Mouse (Mus musculus) forebrain, embryonic 14.5 days (tissue): ENCODE data around the gene Elmo3. TPM values are rescaled to one million over a fixed set of nuclear protein-coding genes. Genes with fewer than 3 reads are reported as not detected.

Experiments
- ATAC-seq: fragments of 200-750 bp; cut with Nextera tagmentation; 2 replicates; pipeline ENCODE4 v1.8.0; 2017; ENCODE audit warnings: mild to moderate bottlenecking, moderate library complexity
- DNase-seq: peaks from one replicate; pipeline ENCODE4 v3.0.0-alpha.2; 2015; ENCODE audit warnings: low spot score
- H3K27ac ChIP-seq: fragments of 300-500 bp; sonication (generic); 2 replicates; pipeline ENCODE4 v1.5.1; 2014; ENCODE audit warnings: low read depth, mild to moderate bottlenecking, control low read depth, low read length, moderate library complexity
- H3K27me3 ChIP-seq: fragments of 300-500 bp; sonication (generic); replicated peaks from 2 replicates; pipeline ENCODE4 v1.6.1; 2014; ENCODE audit warnings: low read length, control low read depth, mixed read lengths; ENCODE audit not compliant: control insufficient read depth, insufficient read depth
- H3K36me3 ChIP-seq: fragments of 300-500 bp; sonication (generic); 2 replicates; pipeline ENCODE4 v1.6.1; 2014; ENCODE audit warnings: low read length, control low read depth; ENCODE audit not compliant: control insufficient read depth, insufficient read depth
- H3K4me1 ChIP-seq: fragments of 300-500 bp; sonication (generic); 2 replicates; pipeline ENCODE4 v1.6.1; 2014; ENCODE audit warnings: antibody characterized with exemption, low read length, control low read depth; ENCODE audit not compliant: control insufficient read depth, insufficient read depth
- H3K4me2 ChIP-seq: fragments of 300-500 bp; sonication (generic); 2 replicates; pipeline ENCODE4 v1.6.1; 2014; ENCODE audit warnings: mild to moderate bottlenecking, control low read depth, low read length
- H3K4me3 ChIP-seq: fragments of 300-500 bp; sonication (generic); 2 replicates; pipeline ENCODE4 v1.5.1; 2014; ENCODE audit warnings: low read depth, low read length, control low read depth
- H3K9ac ChIP-seq: fragments of 300-500 bp; sonication (generic); 2 replicates; pipeline ENCODE4 v1.6.1; 2014; ENCODE audit warnings: mild to moderate bottlenecking, low read length, control low read depth, moderate library complexity
- H3K9me3 ChIP-seq: fragments of 300-500 bp; sonication (generic); replicated peaks from 2 replicates; pipeline ENCODE4 v1.6.1; 2016; ENCODE audit warnings: low read length, control low read depth, mixed read lengths; ENCODE audit not compliant: control insufficient read depth
- WGBS: fragments of 180-500 bp; shearing (Covaris S2); extraction: QIAGEN DNeasy Blood & Tissue Kit; methylation state at CpG from one replicate; pipeline ENCODE4 v1.1.7; 2014; 5-methylcytosine and 5-hydroxymethylcytosine counted together
- polyA plus RNA-seq: library from polyadenylated mRNA; unstranded; fragments of >200 nt; fragmentation: Nextera tagmentation; extraction: Ambion mirVana; gene quantifications from 2 replicates; pipeline ENCODE4 v1.2.1, GENCODE M21; 2014

Elmo3 gene
- polyA plus RNA-seq, 1 experiment from 2014 or later, result 0.70 TPM

- Histone ChIP-seq H3K4me3 (no peak overlapping the region), H3K4me2 (no peak overlapping the region), H3K27ac (no peak overlapping the region), H3K9ac (no peak overlapping the region), H3K4me1 (peaks cover 15% of the 10 kb centered on the region), H3K27me3 (peaks cover 5% of the 10 kb centered on the region), H3K36me3 (no peaks in the 10 kb centered on the region), H3K9me3 (no peaks in the 10 kb centered on the region)
- ATAC-seq (no peak), DNase-seq (no peak)
- WGBS, result 74% methylated on average over 19 of the region's 19 CpGs
Observed at GRCm38 (mm10) chr8:105293405-105293804, 12.0 kb upstream of the Elmo3 start.

- peaks cover 12% of the 10 kb centered on the region for H3K36me3 ChIP-seq
- H3K4me2 ChIP-seq, result no peak overlapping the region
- H3K4me3 ChIP-seq, result no peak overlapping the region
- no peak overlapping the region for H3K27ac ChIP-seq
- peaks cover 5% of the 10 kb centered on the region for H3K27me3 ChIP-seq
- no peak overlapping the region for H3K9ac ChIP-seq
- WGBS, result 63% methylated on average over 9 of the region's 9 CpGs
- ATAC-seq (no peak), DNase-seq (no peak)
- peaks cover 17% of the 10 kb centered on the region for H3K4me1 ChIP-seq
- H3K9me3 ChIP-seq, result no peaks in the 10 kb centered on the region
Observed at GRCm38 (mm10) chr8:105294776-105295175, 10.6 kb upstream of the Elmo3 start.

GRCm38 (mm10) chr8:105295256-105295655 is 10.1 kb upstream of the Elmo3 start:
- H3K4me2 ChIP-seq, result no peak overlapping the region
- WGBS, result 72% methylated on average over 11 of the region's 11 CpGs
- no peak for ATAC-seq

GRCm38 (mm10) chr8:105295895-105296573 is 9.4 kb upstream of the Elmo3 start, which contains the start of gene Exoc3l:
Gene Exoc3l (minus strand): TSS chr8:105296101.
- no peak for ATAC-seq
- peak within 1 kb of the TSS; percentile 97; the same call in 1 of the 2 replicates for H3K4me3 ChIP-seq
- no peak for DNase-seq
- H3K4me2 ChIP-seq, result peak within 1 kb of the TSS; percentile 92
- no peaks in the 10 kb centered on the region for H3K9me3 ChIP-seq
- H3K4me1 ChIP-seq, result peaks cover 15% of the 10 kb centered on the region
- H3K27ac ChIP-seq, result no peak within 1 kb of the TSS
- WGBS, result 76% methylated on average over 11 of the region's 11 CpGs
- H3K27me3 ChIP-seq, result no peaks in the 10 kb centered on the region
- peak within 1 kb of the TSS; percentile 91; the same call in 1 of the 2 replicates for H3K9ac ChIP-seq
- peaks cover 25% of the 10 kb centered on the region for H3K36me3 ChIP-seq

More at GRCm38 (mm10) chr8:105295256-105295655, 10.1 kb upstream of the Elmo3 start:
- no peak for DNase-seq
- H3K4me3 ChIP-seq, result no peak overlapping the region
- H3K4me1 ChIP-seq, result peaks cover 15% of the 10 kb centered on the region
- no peaks in the 10 kb centered on the region for H3K9me3 ChIP-seq
- no peak overlapping the region for H3K9ac ChIP-seq
- peaks cover 17% of the 10 kb centered on the region for H3K36me3 ChIP-seq
- H3K27ac ChIP-seq, result no peak overlapping the region
- H3K27me3 ChIP-seq, result peaks cover 5% of the 10 kb centered on the region

GRCm38 (mm10) chr8:105297511-105298192 is 7.7 kb upstream of the Elmo3 start, which contains the start of gene E2f4:
Gene E2f4 (plus strand): TSS chr8:105297663.
- DNase-seq (peak; percentile 96), ATAC-seq (peak; percentile 95)
- H3K27me3 ChIP-seq, result no peaks in the 10 kb centered on the region
- peaks cover 41% of the 10 kb centered on the region for H3K36me3 ChIP-seq
- H3K9ac ChIP-seq, result peak within 1 kb of the TSS; percentile 91
- peak within 1 kb of the TSS; percentile 36; the same call in 1 of the 2 replicates for H3K27ac ChIP-seq
- peaks cover 15% of the 10 kb centered on the region for H3K4me1 ChIP-seq
- peak within 1 kb of the TSS; percentile 97 for H3K4me3 ChIP-seq
- H3K4me2 ChIP-seq, result peak within 1 kb of the TSS; percentile 92
- H3K9me3 ChIP-seq, result no peaks in the 10 kb centered on the region
- WGBS, result under 1% methylated on average over 58 of the region's 58 CpGs

GRCm38 (mm10) chr8:105298351-105299252 is 6.8 kb upstream of the Elmo3 start:
- Histone ChIP-seq H3K4me3 (peak overlapping the region; percentile 97), H3K4me2 (peak overlapping the region; percentile 92), H3K36me3 (peaks cover 49% of the 10 kb centered on the region), H3K27me3 (no peaks in the 10 kb centered on the region), H3K9me3 (no peaks in the 10 kb centered on the region), H3K27ac (no peak overlapping the region), H3K9ac (peak overlapping the region; percentile 91), H3K4me1 (peaks cover 15% of the 10 kb centered on the region)
- DNase-seq (no peak), ATAC-seq (no peak)
- 64% methylated on average over 18 of the region's 18 CpGs for WGBS

GRCm38 (mm10) chr8:105299962-105300361 is 5.4 kb upstream of the Elmo3 start:
- H3K27me3 ChIP-seq, result no peaks in the 10 kb centered on the region
- DNase-seq (no peak), ATAC-seq (no peak)
- peaks cover 61% of the 10 kb centered on the region for H3K36me3 ChIP-seq
- WGBS, result 96% methylated on average over 8 of the region's 8 CpGs
- H3K4me1 ChIP-seq, result peaks cover 15% of the 10 kb centered on the region
- H3K9ac ChIP-seq, result no peak overlapping the region
- H3K4me2 ChIP-seq, result no peak overlapping the region
- no peaks in the 10 kb centered on the region for H3K9me3 ChIP-seq
- H3K27ac ChIP-seq, result no peak overlapping the region
- no peak overlapping the region for H3K4me3 ChIP-seq

- no peak overlapping the region for H3K9ac ChIP-seq
- no peak for ATAC-seq
- no peak overlapping the region for H3K27ac ChIP-seq
- WGBS, result 94% methylated on average over 8 of the region's 8 CpGs
- DNase-seq, result no peak
- H3K4me3 ChIP-seq, result no peak overlapping the region
- H3K4me1 ChIP-seq, result peaks cover 10% of the 10 kb centered on the region
- H3K9me3 ChIP-seq, result no peaks in the 10 kb centered on the region
- peaks cover 80% of the 10 kb centered on the region for H3K36me3 ChIP-seq
- H3K27me3 ChIP-seq, result no peaks in the 10 kb centered on the region
- H3K4me2 ChIP-seq, result no peak overlapping the region
Observed at GRCm38 (mm10) chr8:105303396-105303795, 2.0 kb upstream of the Elmo3 start.
